Mouse (Mus musculus) adrenal gland, adult 18-20 months (tissue): ENCODE results near the gene Ak8. TPM values are rescaled to one million over a fixed set of nuclear protein-coding genes. Genes with fewer than 3 reads are reported as not detected.
A peak's percentile ranks its signal among the peaks of the same experiment; 100 is the strongest.

Source experiments
- DNase-seq, 2 experiments: peaks; one replicate each; pipeline ENCODE4 v3.0.0; 2021 to 2022; ENCODE audit warnings: low spot score in 2 of 2
- total RNA-seq, 2 experiments: library from RNA; stranded (reverse); gene quantifications; 1 replicate in 1 of 2; 2 replicates in 1 of 2; pipeline ENCODE4 v1.2.3; 2021

The Ak8 gene
- total RNA-seq, 2 experiments from 2014 or later, result 0.38 to 0.63 TPM

DNA sequence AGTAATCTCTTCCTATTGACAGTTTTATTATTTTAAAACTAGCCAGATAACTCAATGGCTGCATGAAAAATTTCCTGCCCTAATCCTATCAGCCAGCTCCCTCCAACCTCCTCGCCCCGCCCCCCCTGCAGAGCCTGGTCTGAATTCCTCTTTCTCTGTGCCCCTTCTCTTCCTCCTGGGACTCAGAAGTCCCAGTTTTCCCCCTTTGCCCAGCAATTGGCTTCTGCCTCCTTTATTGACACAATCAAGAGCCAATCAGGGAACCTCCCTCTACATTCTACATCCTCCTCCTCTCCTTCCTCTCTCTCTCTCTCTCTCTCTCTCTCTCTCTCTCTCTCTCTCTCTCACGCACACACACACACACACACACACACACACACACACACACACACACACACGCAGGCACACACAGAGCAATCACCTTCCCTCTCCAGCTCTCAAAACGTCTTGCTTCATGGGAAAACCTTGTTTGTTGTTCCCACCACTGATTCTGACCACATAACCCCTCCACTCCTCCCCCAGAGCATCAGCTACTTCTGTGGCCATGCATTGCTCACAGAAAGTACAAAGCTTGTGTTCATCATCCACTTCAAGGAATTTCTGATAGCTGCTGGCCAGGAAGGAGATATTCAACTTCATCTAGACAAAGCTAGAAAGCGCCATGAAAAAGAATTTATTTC, 93.1 kb downstream of the Ak8 start:
- no peak for DNase-seq

- no peak for DNase-seq
Observed at GRCm38 (mm10) chr2:28794623-28795022, 94.7 kb downstream of the Ak8 start.

- no peak for DNase-seq
Observed at GRCm38 (mm10) chr2:28796298-28796697, 96.3 kb downstream of the Ak8 start.

GRCm38 (mm10) chr2:28797490-28798106, 97.6 kb downstream of the Ak8 start:
- DNase-seq, result no peak

DNA sequence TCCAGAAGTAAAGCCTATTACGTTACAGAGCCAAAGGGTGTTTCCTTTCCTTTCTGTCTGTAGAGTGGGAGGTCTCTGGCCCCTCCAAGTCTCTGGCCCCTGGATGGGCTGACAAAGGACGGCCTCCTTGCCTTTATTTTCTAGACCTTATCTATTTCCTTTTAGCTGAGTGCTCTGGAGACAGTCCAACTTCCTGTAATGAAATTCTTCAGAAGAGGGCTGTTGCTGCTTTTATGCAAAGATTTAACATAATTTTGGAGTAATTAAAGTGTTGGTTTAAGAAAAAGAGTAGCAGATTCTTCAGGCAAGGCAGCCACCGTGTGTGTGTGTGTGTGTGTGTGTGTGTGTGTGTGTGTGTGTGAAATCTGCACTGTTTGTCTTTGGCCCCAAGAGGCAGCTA, 98.4 kb downstream of the Ak8 start:
- DNase-seq, result no peak

DNA sequence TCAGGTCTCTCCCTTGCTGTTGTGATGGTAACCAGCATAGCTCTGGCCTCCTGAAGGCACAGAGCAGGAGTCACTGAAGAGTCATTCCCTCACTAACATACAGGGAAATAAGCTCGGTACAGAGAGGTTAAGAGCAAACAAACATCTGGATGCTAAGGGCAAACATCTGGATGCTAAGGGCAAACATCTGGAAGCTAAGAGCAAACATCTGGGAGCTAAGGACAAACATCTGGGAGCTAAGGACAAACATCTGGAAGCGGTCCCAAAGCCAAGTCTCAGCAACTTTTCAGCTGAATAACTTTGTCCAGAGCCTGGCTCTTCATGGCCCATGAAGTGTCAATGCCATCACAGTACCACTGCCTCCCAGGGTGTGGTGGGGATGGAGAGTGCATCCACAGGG, 99.6 kb downstream of the Ak8 start:
- no peak for DNase-seq

GRCm38 (mm10) chr2:28803406-28803805, 103.4 kb downstream of the Ak8 start:
- no peak for DNase-seq

DNA sequence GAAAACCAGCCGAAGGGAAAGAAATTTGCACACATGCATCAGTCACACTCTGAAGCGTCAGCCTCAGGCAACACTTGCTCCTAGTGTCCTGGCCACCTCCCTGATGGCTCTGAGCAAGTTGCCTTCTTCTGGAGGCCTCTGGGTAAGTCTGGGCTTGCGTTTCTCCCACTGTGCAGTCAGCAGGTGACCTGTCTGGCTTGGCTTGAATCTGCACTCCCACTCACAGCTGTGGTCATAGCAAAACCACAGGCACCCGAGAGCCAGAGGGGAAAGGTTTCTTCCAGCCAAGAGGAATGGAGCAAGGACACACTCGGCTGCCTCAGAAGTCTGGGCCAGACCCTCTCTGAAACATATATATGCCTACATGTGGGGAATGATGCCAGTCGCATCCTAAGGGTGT, 108.9 kb downstream of the Ak8 start:
- DNase-seq, result no peak

DNA sequence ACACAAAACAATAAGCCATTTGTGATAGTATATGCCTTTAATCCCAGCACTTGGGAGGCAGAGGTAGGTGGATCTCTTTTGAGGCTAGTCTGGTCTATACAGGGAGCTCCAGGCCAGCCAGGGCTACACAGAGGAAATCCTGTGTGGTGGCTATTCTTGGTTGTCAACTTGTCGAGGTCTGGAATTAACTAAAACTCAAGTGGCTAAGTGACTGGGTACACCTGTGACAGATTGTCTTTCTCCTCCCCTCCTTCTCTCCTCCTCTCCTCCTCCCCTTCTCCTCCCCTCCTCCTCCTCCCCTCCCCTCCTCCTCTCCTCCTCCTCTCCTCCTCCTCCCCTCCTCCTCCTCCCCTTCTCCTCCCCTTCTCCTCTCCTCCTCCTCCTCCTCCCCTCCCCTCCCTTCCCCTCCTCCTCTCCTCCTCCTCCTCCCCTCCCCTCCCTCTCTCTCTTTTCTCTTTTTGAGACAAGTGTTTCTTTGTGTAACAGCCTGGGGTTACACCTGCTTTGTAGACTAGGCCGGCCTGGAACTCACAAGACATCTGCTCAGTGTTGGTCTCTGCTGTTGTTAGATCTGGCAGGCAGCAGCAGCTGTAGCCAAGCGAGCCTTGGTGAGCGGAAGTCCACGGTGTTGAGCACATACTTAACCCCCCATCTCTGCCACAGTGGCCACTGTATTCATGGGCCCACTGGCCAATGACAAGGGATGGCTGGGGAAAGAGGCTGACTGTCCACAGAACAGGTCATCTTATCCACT, 110.5 kb downstream of the Ak8 start:
- no peak for DNase-seq

DNA sequence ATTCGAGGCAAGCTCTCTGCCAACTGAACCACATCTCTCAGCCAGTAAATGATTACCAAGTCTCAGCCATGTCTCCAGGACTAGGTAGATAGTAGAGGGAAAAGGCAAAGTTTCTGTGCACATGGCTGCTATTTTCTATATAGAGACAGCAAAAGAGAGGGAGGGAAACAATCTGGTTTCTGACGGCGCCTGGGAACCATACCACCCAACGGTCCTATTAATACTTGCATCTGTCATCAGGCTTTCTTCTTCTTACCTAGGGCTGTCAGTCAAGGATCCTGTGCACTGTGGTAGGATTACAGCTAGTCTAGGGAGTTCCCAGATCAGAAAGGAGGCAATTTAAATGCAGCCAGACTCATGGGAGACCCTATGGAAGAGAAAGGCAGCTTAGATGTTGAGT, 118.9 kb downstream of the Ak8 start:
- DNase-seq, result no peak

DNA sequence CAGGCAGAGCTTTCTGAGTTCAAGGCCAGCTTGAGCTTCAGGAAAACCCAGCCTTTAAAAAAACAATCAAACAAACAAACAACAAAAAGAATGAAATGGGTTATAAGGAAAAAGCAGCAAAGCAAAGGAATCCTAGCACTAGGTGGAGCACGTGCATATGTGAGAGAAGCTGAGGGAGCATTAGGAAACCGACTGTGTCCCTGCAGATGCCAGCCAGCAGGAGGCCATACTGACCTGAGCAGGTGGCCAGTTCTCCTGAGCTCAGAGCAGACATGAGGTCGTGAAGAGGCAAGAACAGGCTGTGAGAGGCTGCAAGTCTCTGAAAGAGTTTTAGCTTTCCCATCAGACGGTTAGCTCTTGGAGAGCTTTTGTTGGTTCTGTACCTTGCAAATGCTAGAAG, 129.3 kb downstream of the Ak8 start:
- no peak for DNase-seq

DNA sequence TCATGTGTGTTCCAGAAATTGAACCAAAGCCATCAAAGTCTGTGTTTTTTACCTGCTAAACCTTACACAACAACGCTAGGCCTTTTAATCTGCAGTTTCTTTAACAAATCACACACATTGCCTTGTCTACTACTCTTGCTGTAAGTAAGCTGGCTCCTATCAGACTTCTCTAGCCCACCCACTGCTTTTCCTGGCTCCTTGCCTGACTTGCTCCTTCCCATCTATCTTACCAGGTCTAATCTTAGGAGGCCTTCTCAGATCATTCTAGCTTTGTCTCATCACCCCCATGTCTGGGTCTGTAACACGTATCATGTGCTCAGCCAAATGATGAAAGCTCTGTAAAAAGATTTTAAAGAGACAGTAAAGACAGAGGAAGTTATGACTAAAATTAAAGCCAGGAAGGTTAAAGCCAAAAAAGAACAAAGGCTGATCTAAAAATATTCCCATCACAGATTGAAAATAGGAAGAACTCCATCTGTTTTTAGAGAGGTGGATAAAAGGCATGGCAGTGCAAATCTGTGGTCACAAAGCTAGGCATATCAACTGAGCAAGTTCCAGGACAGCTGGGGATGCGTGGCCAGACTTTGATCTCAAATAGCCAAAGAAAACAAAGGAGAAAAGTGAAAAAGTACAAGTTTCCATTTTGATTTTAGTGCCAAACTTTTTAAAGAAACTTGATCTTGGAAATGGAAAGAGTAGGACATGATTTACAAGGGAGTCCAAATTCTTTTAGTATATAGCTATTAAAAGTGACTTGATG, 136.4 kb downstream of the Ak8 start:
- no peak for DNase-seq

GRCm38 (mm10) chr2:28839501-28840221, 139.7 kb downstream of the Ak8 start:
- peak in 1 of 2 experiments; percentile 22 for DNase-seq

- peak; percentile 94 to 96 for DNase-seq
Observed at GRCm38 (mm10) chr2:28840222-28840951, 140.4 kb downstream of the Ak8 start, which contains the start of the genes Gtf3c4 and Ddx31. TSS of gene Gtf3c4 (minus strand) at chr2:28840360. TSS of gene Ddx31 (plus strand) at chr2:28840406.

GRCm38 (mm10) chr2:28842042-28842441, 142.1 kb downstream of the Ak8 start:
- DNase-seq, result no peak

GRCm38 (mm10) chr2:28848879-28849278, 148.9 kb downstream of the Ak8 start:
- DNase-seq, result no peak

DNA sequence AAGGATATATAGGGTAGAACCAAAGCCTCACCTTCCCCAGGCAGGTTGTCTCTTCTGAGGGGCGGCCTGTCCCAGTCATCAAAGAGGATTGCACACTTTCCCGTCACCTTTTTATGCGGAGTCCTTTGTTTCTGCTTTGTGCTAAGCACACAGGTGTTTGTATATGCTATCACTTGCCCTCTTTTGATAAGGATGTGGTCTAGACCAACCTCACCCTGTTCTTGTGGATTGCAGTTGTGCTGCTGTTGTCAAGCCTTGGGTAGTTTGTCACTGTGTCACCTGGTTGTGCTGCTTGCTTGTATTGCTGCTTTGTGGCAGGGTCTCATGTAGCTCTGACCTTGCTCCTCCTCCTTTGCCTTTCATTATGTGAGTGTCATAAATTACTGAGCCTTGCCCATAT, 152.6 kb downstream of the Ak8 start:
- DNase-seq, result no peak

- no peak for DNase-seq
Observed at GRCm38 (mm10) chr2:28855773-28856172, 155.8 kb downstream of the Ak8 start.

DNA sequence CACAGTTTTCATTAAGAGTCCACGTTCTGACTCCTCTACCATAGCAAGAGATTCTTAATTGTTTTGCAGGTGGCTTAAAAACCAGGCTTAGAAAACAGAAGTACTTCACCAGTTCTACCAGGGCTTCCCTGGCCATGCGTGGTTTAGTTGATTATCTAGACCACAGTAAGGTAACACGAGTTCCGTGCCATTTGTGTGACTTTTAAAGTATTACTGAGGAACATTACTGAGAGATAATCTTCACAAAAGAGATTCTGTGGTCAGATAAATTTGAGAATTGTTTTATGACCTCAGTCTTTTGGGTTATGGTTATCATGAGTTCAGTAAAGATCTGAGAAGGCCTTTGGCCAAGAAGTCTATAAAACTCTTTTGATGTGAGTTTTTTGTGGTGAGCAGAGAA, 159.3 kb downstream of the Ak8 start:
- no peak for DNase-seq
